Mouse (Mus musculus) liver, postnatal 0 days (tissue): ENCODE data around the gene Thbs1.
A peak's percentile ranks its signal among the peaks of the same experiment; 100 is the strongest.

Experiments
- CTCF ChIP-seq: sonication (generic); IDR thresholded peaks from 2 replicates; pipeline ENCODE4 v1.5.1; 2016; ENCODE audit warnings: antibody characterized with exemption, low read depth
- EP300 ChIP-seq: IDR thresholded peaks from 2 replicates; pipeline ENCODE4 v1.6.1; 2016; ENCODE audit warnings: antibody characterized with exemption, low read depth, mild to moderate bottlenecking

GRCm38 (mm10) chr2:118113808-118114524, 2.3 kb downstream of the Thbs1 start:
- TF ChIP-seq CTCF (peak; percentile 32), EP300 (no peak)
